Mouse (Mus musculus): ENCODE measurements around the gene Olfr802. TPM values are rescaled to one million over a fixed set of nuclear protein-coding genes. Genes with fewer than 3 reads are reported as not detected.

The Olfr802 gene
- total RNA-seq (2021): under 1 TPM in 1 of 2 experiments, not detected in 1; 0.11 TPM
- long read RNA-seq, experiment 1: 0 reads
- long read RNA-seq, experiment 2: 0 reads

DNA sequence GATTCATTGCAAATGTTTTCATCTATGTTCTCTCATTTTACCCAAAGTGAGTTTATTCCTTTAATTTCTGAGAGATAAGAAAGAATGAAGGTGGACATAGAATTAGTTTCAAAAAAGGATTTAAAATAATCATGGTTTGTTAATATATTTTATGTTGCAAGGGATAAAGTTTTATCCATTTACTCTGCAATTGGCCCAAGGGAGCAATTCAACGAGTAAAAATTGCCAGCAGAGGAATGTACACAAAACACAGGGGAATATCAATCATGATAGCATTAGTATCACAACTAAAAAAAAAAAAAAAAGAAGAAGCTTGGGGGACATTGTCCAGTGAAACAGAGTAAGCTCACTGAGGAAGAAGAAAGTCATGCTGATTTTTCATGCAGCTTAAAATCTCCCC, at the start of gene Olfr802:
Gene Olfr802 (minus strand): TSS at position 101 of the 400 bp plus-strand sequence.
- TF ChIP-seq CTCF (IDR thresholded peaks at IDR 0.05): no peak
- no peak within 1 kb of the TSS for H3K4me3 ChIP-seq
- intact Hi-C loops (cut with DNase I): no loop called here

DNA sequence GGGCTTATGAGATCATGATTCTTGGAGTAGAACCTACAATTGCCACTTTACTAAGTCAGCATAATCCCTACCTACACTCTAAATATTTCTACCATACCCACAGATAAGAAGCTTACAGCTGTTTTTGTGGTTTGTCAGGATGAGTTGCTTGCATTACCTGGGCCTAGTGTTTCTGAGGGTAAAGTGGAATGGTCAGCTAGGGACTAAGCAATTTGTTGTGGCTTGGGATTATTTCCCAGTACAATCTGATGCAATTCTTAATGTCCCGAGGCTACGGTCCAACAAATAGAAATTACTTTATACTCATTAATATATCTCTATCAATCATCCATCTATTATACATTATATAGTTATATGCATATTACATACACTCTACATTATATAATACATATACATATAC, 41.3 kb upstream of the Olfr802 start, which contains the start of gene Olfr805:
Gene Olfr805 (minus strand): TSS at position 101 of the 400 bp plus-strand sequence.
- H3K4me3 ChIP-seq: no peak within 1 kb of the TSS
- intact Hi-C loops (cut with DNase I): no loop called here
- no peak for TF ChIP-seq CTCF (IDR thresholded peaks at IDR 0.05)
- DNase-seq (ENCODE audit: extremely low spot score in 1 of 2, low spot score in 2 of 2): no peak
- no peak within 1 kb of the TSS for H3K27ac ChIP-seq

More for the DNA sequence above, at the start of gene Olfr802:
- DNase-seq (ENCODE audit: extremely low spot score in 1 of 2, low spot score in 2 of 2): no peak
- H3K27ac ChIP-seq: no peak within 1 kb of the TSS

DNA sequence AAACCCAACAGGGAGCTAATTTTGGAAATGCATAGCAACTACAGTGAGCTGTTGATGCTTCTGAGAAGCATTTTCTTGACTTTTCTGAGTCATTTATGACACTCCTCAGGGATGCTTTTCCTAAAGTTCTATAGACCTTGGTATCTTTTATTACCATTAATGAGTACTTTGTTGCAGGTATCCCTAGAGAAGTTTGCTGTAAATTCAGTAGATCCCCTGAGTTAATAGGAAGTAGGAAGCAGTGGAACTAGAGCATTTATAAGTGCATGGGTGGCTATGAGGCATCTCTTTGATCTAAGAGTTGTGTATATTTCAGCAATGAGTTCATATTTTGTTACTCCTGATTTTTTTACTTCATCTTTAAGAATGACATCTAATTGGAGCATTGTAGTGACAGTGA, 14.9 kb upstream of the Olfr802 start, which contains the start of gene Olfr804:
Gene Olfr804 (plus strand): TSS at position 301 of the 400 bp plus-strand sequence.
- Histone ChIP-seq H3K4me3 (no peak within 1 kb of the TSS), H3K27ac (no peak within 1 kb of the TSS)
- intact Hi-C loops (cut with DNase I): no loop called here
- TF ChIP-seq CTCF (IDR thresholded peaks at IDR 0.05): no peak
- DNase-seq (ENCODE audit: extremely low spot score in 1 of 2, low spot score in 2 of 2): no peak

DNA sequence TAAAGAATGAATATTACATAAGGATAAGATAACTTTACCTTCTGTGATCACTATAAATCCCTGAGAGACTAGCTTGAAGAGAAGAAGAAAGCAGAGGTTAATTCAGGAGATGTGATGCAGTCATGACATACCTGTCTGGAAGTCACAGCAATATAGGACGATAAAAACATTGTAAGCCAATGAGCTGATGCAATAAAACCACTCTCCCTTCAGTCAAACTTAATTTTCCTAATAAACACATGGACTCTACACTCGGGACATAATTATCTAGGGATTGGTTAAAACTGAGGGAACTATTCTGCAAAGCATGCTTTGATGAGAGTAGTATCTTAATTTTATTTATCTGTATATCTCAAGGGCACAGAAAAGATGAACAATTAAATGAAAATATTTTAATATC, 6.2 kb upstream of the Olfr802 start, which contains the start of gene Olfr803:
Gene Olfr803 (minus strand): TSS at position 101 of the 400 bp plus-strand sequence.
- DNase-seq (ENCODE audit: extremely low spot score in 1 of 2, low spot score in 2 of 2): no peak
- Histone ChIP-seq H3K4me3 (no peak within 1 kb of the TSS), H3K27ac (no peak within 1 kb of the TSS)
- no peak for TF ChIP-seq CTCF (IDR thresholded peaks at IDR 0.05)
- intact Hi-C loops (cut with DNase I): no loop called here

DNA sequence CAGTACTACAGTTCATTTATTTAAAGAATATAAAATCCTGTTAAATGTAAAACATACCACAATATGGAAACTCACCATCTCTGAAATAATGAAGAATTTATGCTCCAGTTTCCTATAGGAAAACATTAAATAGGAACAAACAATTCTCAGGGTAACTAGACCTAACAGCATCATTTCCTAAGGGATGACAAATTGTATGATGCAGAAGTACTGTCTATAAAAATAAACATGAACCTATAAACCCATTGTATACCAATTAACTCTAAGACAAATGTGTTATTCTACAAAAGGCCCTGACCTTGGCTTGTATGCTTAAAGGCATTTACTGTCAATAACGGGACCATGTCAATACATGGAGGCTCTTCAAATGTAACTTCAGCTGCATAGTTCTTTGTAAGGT, 14.2 kb downstream of the Olfr802 start, which contains the start of gene Olfr801:
Gene Olfr801 (minus strand): TSS at position 101 of the 400 bp plus-strand sequence.
- TF ChIP-seq CTCF (IDR thresholded peaks at IDR 0.05): no peak
- no peak for DNase-seq (ENCODE audit: extremely low spot score in 1 of 2, low spot score in 2 of 2)
- intact Hi-C loops (cut with DNase I): no loop called here

DNA sequence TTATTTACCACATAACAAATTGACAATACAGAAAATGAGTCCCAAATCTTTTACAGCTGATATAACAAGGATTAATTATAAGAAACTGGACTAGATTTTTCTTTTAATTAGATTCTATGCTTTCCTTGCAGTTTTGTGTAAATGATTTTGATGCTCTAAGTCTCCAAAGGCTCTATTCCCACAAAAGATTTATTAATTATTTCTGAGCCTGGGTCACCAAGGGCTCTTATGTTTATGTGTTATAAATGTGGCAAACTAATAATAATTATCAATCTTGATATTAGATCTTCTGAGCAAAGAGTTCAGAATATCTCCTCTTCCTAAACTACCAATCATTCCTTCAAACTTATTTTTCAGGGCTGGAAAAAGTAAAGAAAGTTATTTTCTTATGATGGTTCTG, 30.6 kb downstream of the Olfr802 start, which contains the start of gene Olfr800:
Gene Olfr800 (plus strand): TSS at position 301 of the 400 bp plus-strand sequence.
- no peak for DNase-seq (ENCODE audit: extremely low spot score in 1 of 2, low spot score in 2 of 2)
- no peak for TF ChIP-seq CTCF (IDR thresholded peaks at IDR 0.05)
- no peak within 1 kb of the TSS for H3K27ac ChIP-seq
- no peak within 1 kb of the TSS for H3K4me3 ChIP-seq
- intact Hi-C loops (cut with DNase I): no loop called here

More for the DNA sequence above, 14.2 kb downstream of the Olfr802 start, which contains the start of gene Olfr801:
- Histone ChIP-seq H3K27ac (no peak within 1 kb of the TSS), H3K4me3 (no peak within 1 kb of the TSS)

DNA sequence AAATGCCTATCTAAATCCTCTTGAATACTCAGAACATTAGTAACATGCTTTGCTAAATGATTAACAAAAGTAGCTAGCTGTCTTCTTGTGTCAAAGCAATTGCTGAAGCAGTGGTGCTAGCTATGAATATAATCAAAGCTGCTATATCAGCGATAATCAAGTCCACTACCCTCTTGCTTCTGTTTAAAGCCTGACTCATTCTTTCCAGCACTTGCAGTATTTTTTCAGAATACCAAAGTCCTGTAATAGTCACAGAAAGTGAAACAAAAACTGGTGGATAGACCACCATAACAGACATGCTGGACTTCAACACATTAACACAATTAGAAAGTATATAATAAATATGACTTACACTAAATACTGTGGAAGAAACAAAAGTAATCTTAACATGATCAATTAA, 36.2 kb downstream of the Olfr802 start:
- TF ChIP-seq CTCF (IDR thresholded peaks at IDR 0.05): no peak
- H3K4me3 ChIP-seq: no peak overlapping the region
- no peak for DNase-seq (ENCODE audit: extremely low spot score in 1 of 2, low spot score in 2 of 2)
- H3K27ac ChIP-seq: no peak overlapping the region
- intact Hi-C loops (cut with DNase I): no loop called here

DNA sequence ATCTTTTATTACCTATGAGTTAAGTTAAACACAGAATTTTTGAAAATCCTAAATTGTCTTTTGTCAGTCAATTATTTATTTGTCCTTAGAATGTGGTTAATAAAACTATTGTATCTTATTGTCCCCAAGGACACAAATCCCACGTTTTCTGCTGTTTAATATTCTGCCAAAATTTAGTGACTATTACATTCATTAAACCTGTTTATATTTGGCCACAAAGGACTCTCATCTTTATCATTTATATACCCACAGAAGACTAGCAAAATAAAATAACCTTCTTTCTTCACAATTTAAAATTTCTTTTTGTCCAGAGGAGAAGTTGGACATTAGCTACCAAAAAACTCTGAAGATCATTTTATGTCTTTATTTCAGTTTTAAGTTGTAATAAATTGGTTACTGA, 50.8 kb downstream of the Olfr802 start, which contains the start of gene Olfr799:
Gene Olfr799 (plus strand): TSS at position 301 of the 400 bp plus-strand sequence.
- no peak for TF ChIP-seq CTCF (IDR thresholded peaks at IDR 0.05)
- Histone ChIP-seq H3K27ac (no peak within 1 kb of the TSS), H3K4me3 (no peak within 1 kb of the TSS)
- intact Hi-C loops (cut with DNase I): no loop called here
- no peak for DNase-seq (ENCODE audit: extremely low spot score in 1 of 2, low spot score in 2 of 2)

DNA sequence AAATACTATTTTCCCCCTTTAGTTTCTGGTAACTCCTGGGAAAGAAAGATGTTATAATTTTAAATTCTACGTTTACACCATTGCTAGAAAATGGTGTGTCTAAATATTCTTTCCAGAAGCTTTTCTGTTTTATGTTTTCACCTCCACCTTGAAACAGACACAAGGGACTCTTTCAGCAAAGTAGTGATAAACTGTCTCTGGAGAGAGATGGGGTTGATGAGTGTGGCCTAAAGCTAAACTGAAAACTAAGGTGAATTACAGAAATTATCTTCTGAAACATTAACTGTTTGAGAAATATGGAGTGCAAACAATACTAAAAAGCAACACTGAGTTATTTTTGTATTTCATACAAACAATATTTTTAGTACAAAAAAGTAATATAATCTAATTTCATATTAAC, 60.1 kb downstream of the Olfr802 start, which contains the start of gene Olfr798:
Gene Olfr798 (minus strand): TSS at position 101 of the 400 bp plus-strand sequence.
- Histone ChIP-seq H3K4me3 (no peak within 1 kb of the TSS), H3K27ac (no peak within 1 kb of the TSS)
- TF ChIP-seq CTCF (IDR thresholded peaks at IDR 0.05): no peak
- DNase-seq (ENCODE audit: extremely low spot score in 1 of 2, low spot score in 2 of 2): no peak
- intact Hi-C loops (cut with DNase I): no loop called here

Small RNAs within 50 kb of the gene (microRNA-seq; reads per million reads assigned to microRNA genes)
- gene Gm24485: 0 reads per million in 2 experiments

Other genes starting within 250 kb of the Olfr802 start
- not detected for gene Olfr787, start 226.3 kb downstream of the Olfr802 start, total RNA-seq (2021)
- gene Olfr788, start 217.2 kb downstream of the Olfr802 start, total RNA-seq (2021): not detected
- gene Olfr789, start 203.4 kb downstream of the Olfr802 start, total RNA-seq (2021): not detected
- gene Olfr790, start 189.7 kb downstream of the Olfr802 start, total RNA-seq (2021): not detected
- gene Olfr791, start 166.4 kb downstream of the Olfr802 start, total RNA-seq (2021): not detected
- gene Olfr792, start 149.0 kb downstream of the Olfr802 start, total RNA-seq (2021): not detected
- not detected for gene Olfr794, start 120.5 kb downstream of the Olfr802 start, total RNA-seq (2021)
- gene Olfr796, start 75.6 kb downstream of the Olfr802 start, total RNA-seq (2021): not detected
- not detected for gene Olfr798, start 60.2 kb downstream of the Olfr802 start, total RNA-seq (2021)
- not detected for gene Olfr799, start 50.7 kb downstream of the Olfr802 start, total RNA-seq (2021)
- not detected for gene Olfr800, start 30.5 kb downstream of the Olfr802 start, total RNA-seq (2021)
- gene Olfr801, start 14.3 kb downstream of the Olfr802 start, total RNA-seq (2021): not detected
- not detected for gene Olfr803, start 6.1 kb upstream of the Olfr802 start, total RNA-seq (2021)
- gene Olfr804, start 15.0 kb upstream of the Olfr802 start, total RNA-seq (2021): not detected
- not detected for gene Olfr805, start 41.2 kb upstream of the Olfr802 start, total RNA-seq (2021)
- gene Olfr806, start 53.8 kb upstream of the Olfr802 start, total RNA-seq (2021): not detected
- gene Olfr807, start 69.6 kb upstream of the Olfr802 start, total RNA-seq (2021): not detected
- not detected for gene Olfr808, start 77.3 kb upstream of the Olfr802 start, total RNA-seq (2021)
- not detected for gene Olfr809, start 86.5 kb upstream of the Olfr802 start, total RNA-seq (2021)
- not detected for gene Olfr810, start 106.7 kb upstream of the Olfr802 start, total RNA-seq (2021)
- not detected for gene Olfr811, start 116.2 kb upstream of the Olfr802 start, total RNA-seq (2021)
- gene Olfr812, start 157.9 kb upstream of the Olfr802 start, total RNA-seq (2021): not detected
- not detected for gene Olfr813, start 167.2 kb upstream of the Olfr802 start, total RNA-seq (2021)
- gene Olfr814, start 191.7 kb upstream of the Olfr802 start, total RNA-seq (2021): not detected
- not detected for gene Olfr815, start 217.7 kb upstream of the Olfr802 start, total RNA-seq (2021)
- gene Olfr816, start 227.4 kb upstream of the Olfr802 start, total RNA-seq (2021): not detected